ENCODE assay signal across 21 mouse cellular contexts in genomic region chr17:29994011-29994410, GRCm38 (mm10). TPM values are rescaled to one million over a fixed set of nuclear protein-coding genes. Genes with fewer than 3 reads are reported as not detected.
DNase-seq lines count a peak whose midpoint lies in the region; ATAC-seq and TF ChIP-seq lines count a peak whose summit lies in the region.
"Had no signal": no experiment of that assay in that cellular context is flagged by ENCODE, and none has a peak within 500 bp of the region (broad histone marks: within the 10 kb centered on the region; RNA-seq: fewer than 3 reads in every experiment).

No protein-coding gene starts in this region.

- peak overlapping the region; percentile 64; the same call in 1 of the 2 replicates for H3K27ac ChIP-seq in forebrain, embryonic 14.5 days (ENCODE audit: low read depth, low read length)
- no peak overlapping the region for H3K27ac ChIP-seq in forebrain, embryonic 12.5 days
- H3K27ac ChIP-seq: heart, embryonic 13.5 days; kidney, embryonic 15.5 days; limb, embryonic 12.5 days; liver, embryonic 13.5 days; midbrain, embryonic 15.5 days; neural tube, embryonic 15.5 days had no signal

- no peak for TF ChIP-seq POLR2A in myocyte (IDR thresholded peaks at IDR 0.05; ENCODE audit: insufficient read length, low read depth)

- WGBS in forebrain, embryonic 14.5 days = 83% methylated on average over 3 of the region's 3 CpGs
- WGBS in forebrain, embryonic 12.5 days = 79% methylated on average over 3 of the region's 3 CpGs

- no peak for TF ChIP-seq CTCF in Patski (IDR thresholded peaks at IDR 0.05)

- H3K4me2 ChIP-seq in forebrain, embryonic 14.5 days (ENCODE audit: low read length) = no peak overlapping the region
- H3K4me2 ChIP-seq in forebrain, embryonic 12.5 days = no peak overlapping the region
- H3K4me2 ChIP-seq in myocyte (ENCODE audit: low read depth) = peak overlapping the region; percentile 12
- H3K4me2 ChIP-seq: heart, embryonic 13.5 days; kidney, embryonic 15.5 days; limb, embryonic 12.5 days; liver, embryonic 13.5 days; lung, embryonic 14.5 days; midbrain, embryonic 15.5 days; neural tube, embryonic 15.5 days had no signal

- H3K9ac ChIP-seq in forebrain, embryonic 14.5 days (ENCODE audit: low read length) = no peak overlapping the region
- no peak overlapping the region for H3K9ac ChIP-seq in forebrain, embryonic 12.5 days
- H3K9ac ChIP-seq: heart, embryonic 13.5 days; kidney, embryonic 15.5 days; liver, embryonic 13.5 days; lung, embryonic 14.5 days; midbrain, embryonic 15.5 days; neural tube, embryonic 15.5 days had no signal

- H3K36me3 ChIP-seq in forebrain, embryonic 14.5 days (ENCODE audit: control insufficient read depth, insufficient read depth, low read length) = no peaks in the 10 kb centered on the region
- no peaks in the 10 kb centered on the region for H3K36me3 ChIP-seq in forebrain, embryonic 12.5 days (replicated peaks)
- no peaks in the 10 kb centered on the region for H3K36me3 ChIP-seq in myocyte (ENCODE audit: control insufficient read depth, insufficient read depth)
- H3K36me3 ChIP-seq: G1E; heart, embryonic 13.5 days; kidney, embryonic 15.5 days; limb, embryonic 12.5 days; liver, embryonic 13.5 days; midbrain, embryonic 15.5 days; neural tube, embryonic 15.5 days had no signal

- H3K9me3 ChIP-seq in forebrain, embryonic 14.5 days (replicated peaks; ENCODE audit: control insufficient read depth, low read length) = no peaks in the 10 kb centered on the region
- no peaks in the 10 kb centered on the region for H3K9me3 ChIP-seq in forebrain, embryonic 12.5 days
- H3K9me3 ChIP-seq: G1E; heart, embryonic 13.5 days; kidney, embryonic 15.5 days; limb, embryonic 12.5 days; liver, embryonic 13.5 days; midbrain, embryonic 15.5 days; neural tube, embryonic 15.5 days had no signal

- H3K4me1 ChIP-seq in forebrain, embryonic 14.5 days (ENCODE audit: control insufficient read depth, insufficient read depth, low read length) = no peaks in the 10 kb centered on the region
- no peaks in the 10 kb centered on the region for H3K4me1 ChIP-seq in forebrain, embryonic 12.5 days
- H3K4me1 ChIP-seq: heart, embryonic 13.5 days; kidney, embryonic 15.5 days; limb, embryonic 12.5 days; midbrain, embryonic 15.5 days; neural tube, embryonic 15.5 days had no signal

- no peak for ATAC-seq in forebrain, embryonic 14.5 days
- no peak for ATAC-seq in forebrain, embryonic 12.5 days (ENCODE audit: low FRiP score)
- peak; percentile 51 for ATAC-seq in Patski
- ATAC-seq: CD4-positive, CD25-positive, alpha-beta regulatory T cell, adult 4 months; midbrain, embryonic 15.5 days had no signal

- no peak for DNase-seq in forebrain, embryonic 14.5 days (ENCODE audit: low spot score)
- peak; percentile 38 to 67 for DNase-seq in kidney, postnatal 25 days
- no peak for DNase-seq in kidney, postnatal 4 days
- DNase-seq in Patski (ENCODE audit: low read depth, low spot score) = peak; percentile 41
- DNase-seq in embryo, embryonic 10 days (ENCODE audit: low spot score) = no peak
- DNase-seq: cerebellum, adult 18-20 months; gastrocnemius, postnatal 10 days; liver, embryonic 13.5 days; lung, embryonic 14.5 days; lung, postnatal 36 days; spleen, adult 18-20 months; thymus, postnatal 36 days had no signal

- H3ac ChIP-seq in myocyte (ENCODE audit: control insufficient read depth, insufficient read length) = no peak overlapping the region

- H3K4me3 ChIP-seq in forebrain, embryonic 14.5 days (ENCODE audit: low read depth, low read length) = no peak overlapping the region
- H3K4me3 ChIP-seq in forebrain, embryonic 12.5 days (replicated peaks) = no peak overlapping the region
- H3K4me3 ChIP-seq in myocyte = no peak overlapping the region
- H3K4me3 ChIP-seq: heart, embryonic 13.5 days; kidney, embryonic 15.5 days; limb, embryonic 12.5 days; liver, embryonic 13.5 days; midbrain, embryonic 15.5 days; neural tube, embryonic 15.5 days had no signal

- CTCF ChIA-PET in Patski (lab: Charles Lee) = interaction anchor here (1.0 kb wide), 1 partner anchor 18 kb away, joined by 3 read pairs; no protein-coding TSS in a partner anchor

- in situ Hi-C loops in Patski (cut with MboI; ENCODE audit: low pct_unique_long_range_greater_than_20kb) = no loop called here

- H3K27me3 ChIP-seq in forebrain, embryonic 14.5 days (replicated peaks; ENCODE audit: control insufficient read depth, insufficient read depth, low read length) = no peaks in the 10 kb centered on the region
- H3K27me3 ChIP-seq in forebrain, embryonic 12.5 days = no peaks in the 10 kb centered on the region
- no peaks in the 10 kb centered on the region for H3K27me3 ChIP-seq in Patski
- H3K27me3 ChIP-seq in myocyte (ENCODE audit: control insufficient read depth, insufficient read depth, insufficient read length) = no peaks in the 10 kb centered on the region
- H3K27me3 ChIP-seq: heart, embryonic 13.5 days; kidney, embryonic 15.5 days; limb, embryonic 12.5 days; liver, embryonic 13.5 days; midbrain, embryonic 15.5 days had no signal

- POLR2A ChIA-PET in Patski (lab: Charles Lee) = no interaction called here

- H3K79me2 ChIP-seq in myocyte (ENCODE audit: control insufficient read depth, insufficient read depth) = no peaks in the 10 kb centered on the region

TF ChIP-seq in myocyte, 11 proteins besides CTCF, POLR2A, EP300 and RAD21:
- TF ChIP-seq TCF12 (IDR thresholded peaks at IDR 0.05; ENCODE audit: insufficient read depth, poor library complexity, severe bottlenecking) (no peak), REST (IDR thresholded peaks at IDR 0.05; ENCODE audit: insufficient read depth, insufficient read length) (no peak), MYOD1 (IDR thresholded peaks at IDR 0.05; ENCODE audit: control insufficient read depth in 1 of 3, insufficient read length in 2 of 3, low read depth in 2 of 3) (no peak), MAX (IDR thresholded peaks at IDR 0.05; ENCODE audit: low read depth) (no peak), CEBPB (IDR thresholded peaks at IDR 0.05; ENCODE audit: insufficient read depth, poor library complexity, severe bottlenecking) (no peak), MYOG (IDR thresholded peaks at IDR 0.05; ENCODE audit: control insufficient read depth in 1 of 3, insufficient read depth in 1 of 3, insufficient read length in 2 of 3, low read depth in 2 of 3) (no peak), TCF3 (IDR thresholded peaks at IDR 0.05; ENCODE audit: insufficient read length, low read depth) (no peak), USF1 (IDR thresholded peaks at IDR 0.05; ENCODE audit: low read depth) (no peak), POLR2AphosphoS2 (IDR thresholded peaks at IDR 0.05; ENCODE audit: insufficient read length, low read depth) (no peak)
TF ChIP-seq in myocyte: peak in this region for 0.

RNA-seq across cellular contexts. Expression of gene Zfand3, which starts 10.5 kb away (rescaled TPM):
- 57.2 and 59.5 TPM in 2 replicates for polyA plus RNA-seq in forebrain, embryonic 14.5 days (2014; fragmentation: Nextera tagmentation; extraction: Ambion mirVana)
- polyA plus RNA-seq in forebrain, embryonic 12.5 days (2016; fragmentation: Nextera tagmentation; extraction: Ambion mirVana) = 77.3 and 83.5 TPM in 2 replicates
- polyA plus RNA-seq in Patski (2021) (133 TPM), myocyte (2012; fragmentation: generic; extraction: Trizol) (138 TPM)

RNA-seq across cellular contexts. Expression of gene Mdga1, which starts 24.1 kb away (rescaled TPM):
- polyA plus RNA-seq in forebrain, embryonic 14.5 days (2014; fragmentation: Nextera tagmentation; extraction: Ambion mirVana) = 9.4 and 9.9 TPM in 2 replicates
- 8.8 and 9.0 TPM in 2 replicates for polyA plus RNA-seq in forebrain, embryonic 12.5 days (2016; fragmentation: Nextera tagmentation; extraction: Ambion mirVana)
- polyA plus RNA-seq in Patski (2021) (17.7 TPM), myocyte (2012; fragmentation: generic; extraction: Trizol) (2.5 TPM)
- polyA plus RNA-seq: CD4-positive, CD25-positive, alpha-beta regulatory T cell, adult 4 months had no signal

Comparison
In these comparisons a context has a peak if more than half of its experiments do, and no peak if none do; other contexts are left out.
1. DNase-seq: peak in kidney, postnatal 25 days (2 of 2) and Patski (single experiment); none in forebrain, embryonic 14.5 days (single experiment), kidney, postnatal 4 days (0 of 2) and embryo, embryonic 10 days (single experiment).